Mouse (Mus musculus) liver, adult 2 months (tissue): Measurements from ENCODE around the gene Tsku.

Source experiments
- CTCF ChIP-seq: fragments of 200-500 bp; IDR thresholded peaks from 2 replicates; pipeline ENCODE4 v1.5.1; 2011; ENCODE audit warnings: low read depth, low read length, control low read depth
- POLR2A ChIP-seq: fragments of 200-500 bp; IDR thresholded peaks from 2 replicates; pipeline ENCODE4 v1.6.1; 2011; ENCODE audit warnings: low read length, control low read depth; ENCODE audit not compliant: insufficient read depth; ENCODE audit errors: extremely low read depth

- TF ChIP-seq CTCF, result no peak
- no peak for TF ChIP-seq POLR2A
These were observed 8.7 kb upstream of the Tsku start for GRCm38 (mm10) chr7:98369762-98370369.
